Mouse (Mus musculus): Measurements from ENCODE around the gene Ifitm1.
"Not testable (repeated sequence)": the region's sequence is repeated elsewhere in the genome, so short reads cannot be mapped to it uniquely, and the experiment has no call there.

Gene Ifitm1

DNA sequence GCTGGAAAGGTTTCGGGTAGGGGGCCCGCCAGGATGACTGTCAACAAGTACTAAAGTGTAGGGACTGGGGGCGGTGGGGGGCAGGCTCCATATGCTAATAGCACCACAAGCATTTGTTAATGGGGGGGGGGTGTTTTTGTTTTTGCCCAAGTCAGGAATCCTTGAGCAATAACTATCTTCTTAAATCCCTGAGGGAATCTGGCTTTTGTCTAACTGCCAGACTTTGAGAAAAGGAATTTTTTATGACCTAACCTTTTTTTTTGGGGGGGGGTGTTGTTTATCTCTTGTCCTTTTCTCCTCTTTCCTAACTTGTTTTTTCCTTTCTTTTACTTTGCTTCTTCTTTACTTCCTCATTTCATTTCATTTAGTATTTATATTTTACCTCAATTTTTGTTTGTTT lies 8.4 kb downstream of the Ifitm1 start:
- no peak for DNase-seq (ENCODE audit: low read depth, low spot score)

DNA sequence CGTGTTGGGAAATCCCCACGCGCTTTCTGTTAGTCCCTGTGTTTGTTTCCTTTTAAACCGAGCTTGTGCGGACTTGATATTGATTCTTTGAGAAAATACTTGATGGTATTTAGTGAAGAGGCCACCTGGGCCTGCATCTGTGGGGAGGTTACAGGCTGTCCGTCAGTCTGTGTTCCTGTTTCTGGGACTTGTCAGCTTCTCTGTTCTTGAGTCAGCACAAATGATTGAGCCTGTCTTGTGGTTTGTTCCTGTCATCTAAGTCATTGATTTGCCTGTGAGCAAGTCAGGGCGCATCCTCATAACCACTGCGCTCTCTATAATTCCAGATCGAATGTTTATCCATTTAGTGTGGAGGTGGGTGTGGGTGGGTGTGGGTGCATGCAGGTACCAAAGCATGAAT lies 9.7 kb downstream of the Ifitm1 start:
- DNase-seq (ENCODE audit: low read depth, low spot score) = not testable (repeated sequence)

DNA sequence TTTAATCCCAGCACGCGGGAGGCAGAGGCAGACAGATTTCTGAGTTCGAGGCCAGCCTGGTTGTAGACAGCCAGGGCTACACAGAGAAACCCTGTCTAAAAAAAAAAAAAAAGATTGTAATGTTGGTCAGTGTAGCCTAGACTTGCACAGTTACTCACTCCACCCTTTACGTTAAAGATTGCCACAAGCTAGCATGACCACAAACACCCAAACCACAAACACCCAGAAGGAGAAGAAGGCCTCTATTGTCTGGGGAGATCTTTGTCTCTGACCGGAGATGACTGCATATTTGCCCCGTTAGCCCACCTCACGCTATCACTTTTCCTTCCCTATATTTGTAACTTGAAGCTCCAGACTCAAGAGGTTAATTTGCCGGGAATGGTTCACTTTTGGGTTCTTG lies 14.7 kb downstream of the Ifitm1 start:
- DNase-seq (ENCODE audit: low read depth, low spot score) = no peak

DNA sequence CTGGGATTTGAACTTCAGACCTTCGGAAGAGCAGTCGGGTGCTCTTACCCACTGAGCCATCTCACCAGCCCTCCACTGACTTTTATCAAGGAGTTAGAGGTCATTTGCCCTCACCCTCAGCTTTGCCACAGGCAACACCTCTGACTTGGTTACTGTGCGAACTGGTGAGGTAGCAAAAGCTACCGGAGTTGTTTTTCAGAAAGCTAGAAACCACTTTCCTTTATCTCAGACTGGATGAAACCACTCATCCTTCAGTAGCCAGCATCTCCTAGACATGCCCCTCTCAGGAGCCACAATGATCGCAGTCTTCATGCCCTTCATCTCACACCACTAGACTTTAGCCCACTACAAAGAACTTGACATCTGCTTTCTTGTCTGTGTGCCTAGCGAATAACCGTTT lies 15.9 kb downstream of the Ifitm1 start:
- no peak for DNase-seq (ENCODE audit: low read depth, low spot score)

DNA sequence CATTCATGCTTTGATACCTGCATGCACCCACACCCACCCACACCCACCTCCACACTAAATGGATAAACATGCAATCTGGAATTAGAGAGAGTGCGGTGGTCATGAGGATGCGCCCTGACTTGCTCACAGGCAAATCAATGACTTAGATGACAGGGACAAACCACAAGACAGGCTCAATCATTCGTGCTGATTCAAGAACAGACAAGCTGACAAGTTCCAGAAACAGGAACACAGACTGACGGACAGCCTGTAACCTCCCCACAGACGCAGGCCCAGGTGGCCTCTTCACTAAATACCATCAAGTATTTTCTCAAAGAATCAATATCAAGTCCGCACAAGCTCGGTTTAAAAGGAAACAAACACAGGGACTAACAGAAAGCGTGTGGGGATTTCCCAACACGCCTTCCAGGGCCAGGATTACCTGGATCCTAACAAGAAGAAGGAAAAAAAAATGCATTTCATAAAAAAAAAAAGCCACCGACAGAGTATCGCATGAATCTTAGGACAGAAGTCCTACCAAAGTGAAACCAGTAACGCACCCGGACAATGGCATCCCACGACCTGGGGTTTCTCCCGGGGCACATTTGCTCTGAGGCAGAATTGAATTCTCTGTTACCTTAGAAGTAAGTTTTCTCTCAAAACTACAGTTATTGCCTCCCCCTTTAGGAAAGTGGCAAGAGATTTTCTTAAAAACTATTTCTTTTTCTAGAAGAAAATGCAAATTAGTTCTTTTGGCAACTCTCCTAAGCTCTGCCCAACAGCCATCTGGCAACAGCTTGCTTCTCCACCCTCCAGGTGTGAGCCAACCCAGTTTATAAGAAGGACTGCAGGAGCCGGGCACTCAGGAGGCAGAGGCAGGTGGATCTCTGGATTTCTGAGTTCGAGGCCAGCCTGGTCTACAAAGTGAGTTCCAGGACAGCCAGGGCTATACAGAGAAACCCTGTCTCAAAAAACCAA lies 20.4 kb downstream of the Ifitm1 start:
- no peak for DNase-seq (ENCODE audit: low read depth, low spot score)

DNA sequence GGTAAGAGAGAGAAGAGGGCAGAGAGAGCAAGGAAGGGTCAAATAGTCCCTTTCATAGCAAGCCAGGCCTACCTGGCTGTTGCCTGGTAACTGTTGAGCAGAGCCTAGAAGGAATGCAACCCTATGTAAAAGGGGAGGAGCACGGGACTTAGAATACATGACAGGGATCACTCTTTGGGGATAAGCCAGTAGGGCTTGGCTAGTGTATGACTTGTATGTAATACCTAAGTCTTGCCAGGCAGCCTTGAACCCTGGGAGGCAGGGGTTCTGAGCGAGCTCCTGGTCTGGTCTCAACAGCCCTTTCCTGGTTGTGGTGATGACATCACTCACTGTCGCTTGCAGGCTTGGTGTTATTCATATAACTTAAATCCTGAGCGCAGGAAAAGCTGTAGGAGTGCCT lies 22.0 kb downstream of the Ifitm1 start:
- no peak for DNase-seq (ENCODE audit: low read depth, low spot score)

DNA sequence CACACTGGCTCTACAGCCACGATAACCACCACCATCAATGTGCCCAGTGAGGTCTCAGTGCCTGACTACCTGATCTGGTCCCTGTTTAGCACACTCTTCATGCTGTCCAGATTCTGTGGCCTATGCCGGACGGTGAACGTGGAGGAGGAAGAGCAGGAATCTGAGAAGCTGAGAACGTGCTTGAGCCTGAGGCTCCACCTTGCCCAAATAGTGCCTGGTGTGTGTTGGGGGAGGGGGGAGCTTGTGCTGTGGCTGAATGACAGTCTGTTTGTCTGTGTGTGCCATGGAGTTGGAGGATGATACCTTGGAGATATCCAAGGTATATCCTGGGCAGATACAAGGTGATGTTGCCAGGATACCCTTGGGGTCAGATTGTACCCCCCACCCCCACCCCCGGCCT lies 23.2 kb downstream of the Ifitm1 start:
- DNase-seq (ENCODE audit: low read depth, low spot score) = no peak

DNA sequence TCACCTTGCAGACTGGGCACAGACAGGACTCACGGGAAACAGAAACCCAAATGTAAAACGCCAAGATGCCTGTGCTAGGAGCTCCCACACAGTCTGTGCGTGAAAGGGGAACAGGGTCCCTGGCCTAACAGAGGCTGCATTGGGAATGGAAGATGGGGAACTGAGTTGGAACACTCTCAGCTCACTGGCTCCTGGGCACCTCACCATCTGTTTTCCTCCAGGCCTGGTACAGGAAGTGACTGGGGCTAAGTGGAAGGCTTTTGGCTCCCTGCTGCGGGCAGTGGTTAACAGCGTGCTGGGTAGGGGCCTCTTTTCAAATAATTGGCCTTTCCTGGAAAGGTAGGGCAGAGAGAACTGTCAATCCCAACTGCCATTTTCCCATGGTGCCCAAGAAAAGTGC lies 23.6 kb downstream of the Ifitm1 start:
- DNase-seq (ENCODE audit: low read depth, low spot score) = no peak

DNA sequence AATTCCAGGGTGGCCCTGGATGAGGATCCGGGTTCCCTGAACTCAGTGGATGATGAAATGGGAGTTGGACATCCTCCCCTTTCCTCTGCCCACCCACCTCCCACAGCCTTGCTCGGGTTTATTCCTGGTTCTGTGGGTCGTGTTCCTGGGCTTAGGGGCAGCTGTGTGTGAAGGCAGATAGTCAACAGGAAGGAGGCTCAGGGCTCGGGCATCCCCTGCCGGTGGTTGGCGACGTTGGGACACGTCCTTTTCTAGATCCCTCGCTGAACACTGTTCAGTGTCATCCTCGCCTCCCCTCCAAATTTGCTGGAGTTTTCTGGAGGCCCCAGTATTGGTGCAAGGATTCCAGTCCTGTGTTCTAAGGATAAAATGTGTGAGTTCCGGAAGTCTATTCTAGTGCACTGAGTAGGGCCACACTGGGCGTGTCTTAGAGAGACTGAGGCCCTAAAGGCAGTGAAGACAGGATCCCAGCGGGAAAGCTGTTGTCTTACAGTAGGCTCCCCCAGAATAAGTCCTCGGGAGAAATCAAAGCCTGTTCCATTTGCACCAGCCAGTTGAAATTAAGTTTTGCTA lies 24.2 kb downstream of the Ifitm1 start:
- no peak for DNase-seq (ENCODE audit: low read depth, low spot score)

DNA sequence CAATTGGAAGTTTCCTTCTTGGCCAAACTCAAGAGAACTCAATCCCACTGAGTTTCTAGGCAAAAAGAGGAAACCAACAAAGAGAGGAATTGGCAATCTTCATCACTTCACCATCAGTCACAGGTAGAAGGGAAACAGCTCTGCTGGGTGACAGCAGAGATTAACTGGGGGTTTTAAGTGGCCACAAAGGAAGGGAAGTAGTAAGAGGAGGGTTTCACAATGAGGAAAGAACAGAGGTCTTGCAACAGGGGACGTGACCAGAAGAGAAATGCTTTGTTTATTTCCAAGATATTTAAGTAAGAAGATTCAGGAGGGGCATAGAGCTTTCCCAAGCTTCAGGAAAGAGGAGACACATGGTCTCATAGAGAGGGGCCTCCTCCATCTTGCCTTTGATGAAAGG lies 30.8 kb downstream of the Ifitm1 start:
- no peak for DNase-seq (ENCODE audit: low read depth, low spot score)

DNA sequence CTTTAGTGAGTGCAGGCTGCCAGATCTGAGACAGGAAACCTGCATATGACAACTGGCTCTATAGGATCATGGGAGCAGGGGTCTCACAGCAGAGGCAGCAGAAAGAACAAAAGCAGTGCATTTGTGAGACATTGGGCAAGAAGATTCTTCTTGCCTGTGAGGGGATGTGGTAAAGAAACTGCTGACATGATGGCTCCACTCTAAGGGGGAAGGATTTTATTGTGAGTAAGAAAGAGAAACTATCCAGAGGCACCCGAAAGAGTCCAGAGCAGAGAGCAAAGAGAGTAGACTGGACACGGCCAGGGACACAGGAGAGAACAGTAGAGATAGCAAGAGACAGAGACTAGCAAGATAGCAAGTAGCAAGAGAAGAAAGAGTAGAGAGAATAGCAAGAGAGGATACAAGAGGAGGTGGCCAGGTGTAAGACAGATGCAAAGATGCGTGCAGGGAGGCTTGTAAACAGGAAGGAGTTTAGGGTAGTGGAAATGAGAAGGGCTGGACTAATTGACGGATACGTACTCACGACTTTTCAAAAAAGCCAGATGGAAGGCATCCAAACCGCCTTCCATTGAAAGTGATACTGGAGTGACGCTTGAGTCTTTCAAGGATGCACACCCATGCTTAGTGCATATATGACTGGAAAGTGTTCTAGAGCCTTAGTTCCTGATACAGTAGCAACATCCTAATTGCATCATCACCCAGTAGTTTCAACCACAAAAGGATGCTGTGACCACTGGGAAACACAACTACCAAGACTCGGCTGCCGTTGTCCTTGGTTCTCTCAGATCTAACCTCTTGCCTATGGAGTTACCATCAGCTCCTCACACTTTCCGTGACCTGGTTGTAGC lies 32.1 kb downstream of the Ifitm1 start:
- DNase-seq (ENCODE audit: low read depth, low spot score) = no peak

DNA sequence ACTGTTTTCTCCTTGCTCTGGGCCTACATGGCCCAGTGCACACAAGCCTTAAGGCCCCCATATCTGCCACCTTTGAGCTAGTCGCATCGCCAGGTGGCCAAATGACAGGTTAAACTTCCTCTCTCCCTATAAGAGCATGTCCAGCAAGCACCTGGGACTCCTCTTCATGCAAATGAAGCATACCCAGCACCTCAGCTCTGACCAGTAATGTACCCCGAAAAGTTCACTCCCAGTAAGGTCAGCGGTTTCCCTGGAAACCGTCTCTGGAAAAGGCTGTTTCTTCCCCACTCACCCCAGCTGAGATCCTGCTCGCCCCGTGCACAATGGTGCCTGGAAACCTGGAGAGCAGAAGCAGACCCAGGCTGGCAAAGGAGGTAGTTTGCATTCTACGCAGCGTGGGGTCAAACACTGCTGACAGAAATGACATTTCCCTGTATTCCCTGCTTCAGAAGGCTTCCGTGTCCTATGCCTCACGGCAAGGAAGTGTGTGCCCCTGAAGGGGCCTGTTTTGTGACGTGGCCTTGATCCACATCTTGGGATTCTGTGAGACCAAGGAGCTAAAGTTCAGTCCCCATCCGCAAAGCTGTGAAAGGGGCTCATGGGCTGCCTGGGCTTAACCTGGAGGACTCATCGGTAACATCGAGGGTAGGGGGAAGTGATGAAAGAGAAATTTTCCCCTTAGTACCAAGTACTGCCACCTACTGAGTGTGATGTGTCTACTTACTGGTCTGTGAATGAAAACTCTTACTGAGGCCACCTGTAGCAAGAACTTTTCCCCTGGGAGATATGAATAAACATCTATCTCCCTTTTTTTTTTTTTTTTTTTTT lies 34.1 kb downstream of the Ifitm1 start:
- DNase-seq (ENCODE audit: low read depth, low spot score) = no peak

DNA sequence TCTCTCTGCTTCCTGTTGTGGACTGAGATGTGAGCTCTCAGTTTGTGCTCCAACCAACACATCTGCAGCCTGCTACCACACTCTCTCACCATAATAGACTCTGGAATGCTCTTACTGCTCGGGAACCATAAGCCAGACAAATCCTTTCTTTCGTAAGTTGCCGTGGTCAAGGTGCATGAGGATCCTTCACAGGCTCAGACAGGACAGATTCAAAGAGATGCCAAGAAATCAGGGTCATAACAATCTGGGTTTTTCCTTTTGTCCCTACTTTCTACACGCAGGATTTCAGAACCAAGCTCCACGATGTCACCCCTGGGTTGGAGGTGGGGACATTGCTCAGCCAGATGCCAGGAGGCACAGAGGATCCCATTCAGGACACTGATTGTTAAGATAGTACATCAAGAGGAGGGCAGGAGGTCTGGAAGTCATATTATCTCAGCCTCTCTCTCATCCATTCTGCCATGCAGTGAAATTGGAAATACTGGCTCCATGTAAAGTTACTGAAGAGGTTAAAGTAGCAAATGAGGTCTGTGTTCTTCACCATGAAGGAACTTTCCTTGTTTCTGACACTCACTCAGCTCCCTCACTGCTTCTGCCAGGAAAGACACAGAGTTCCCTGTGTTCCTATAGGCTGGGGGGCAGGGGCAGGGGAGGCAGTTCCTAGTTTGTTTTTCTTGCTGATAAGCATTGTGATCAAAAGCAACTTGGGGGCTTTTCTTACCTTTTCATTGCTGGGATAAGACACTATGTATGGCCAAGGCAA lies 36.4 kb downstream of the Ifitm1 start:
- DNase-seq (ENCODE audit: low read depth, low spot score) = no peak

DNA sequence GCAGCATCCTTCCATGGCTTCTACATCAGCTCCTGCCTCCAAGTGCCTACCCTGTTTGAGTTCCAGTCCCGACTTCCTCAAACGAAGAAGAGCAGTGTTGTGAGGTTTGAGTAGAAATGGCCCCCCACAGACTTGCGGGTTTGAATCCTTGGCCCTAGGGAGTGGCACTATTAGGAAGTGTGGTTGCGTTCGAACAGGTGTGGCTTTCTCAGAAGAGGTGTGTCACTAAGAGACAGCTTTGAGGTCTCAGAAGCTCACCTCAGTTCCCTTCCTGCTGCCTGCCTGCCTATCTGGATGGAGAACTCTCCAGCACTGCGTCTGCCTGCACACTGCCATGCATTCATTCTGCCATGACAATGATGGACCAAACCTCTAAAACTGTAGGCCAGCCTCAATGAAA lies 39.4 kb downstream of the Ifitm1 start:
- no peak for DNase-seq (ENCODE audit: low read depth, low spot score)

DNA sequence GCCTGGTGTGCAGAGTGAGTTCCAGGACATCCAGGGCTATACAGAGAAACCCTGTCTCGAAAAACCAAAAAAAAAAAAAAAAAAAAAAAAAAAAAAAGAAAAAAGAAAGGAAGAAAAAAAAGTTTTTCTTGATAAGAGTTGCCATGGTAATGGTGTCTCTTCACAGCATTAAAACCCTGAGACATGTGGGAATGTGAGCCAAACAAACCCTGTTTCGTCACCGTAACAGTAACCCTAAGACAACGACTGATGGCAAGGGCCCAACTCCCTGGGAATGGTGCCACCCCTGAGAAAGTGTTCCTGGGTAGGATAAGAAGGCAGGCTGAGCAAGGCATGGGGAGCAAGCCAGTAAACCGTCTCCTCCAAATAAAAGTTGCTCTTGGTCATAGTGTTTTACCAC lies 39.9 kb downstream of the Ifitm1 start:
- no peak for DNase-seq (ENCODE audit: low read depth, low spot score)

DNA sequence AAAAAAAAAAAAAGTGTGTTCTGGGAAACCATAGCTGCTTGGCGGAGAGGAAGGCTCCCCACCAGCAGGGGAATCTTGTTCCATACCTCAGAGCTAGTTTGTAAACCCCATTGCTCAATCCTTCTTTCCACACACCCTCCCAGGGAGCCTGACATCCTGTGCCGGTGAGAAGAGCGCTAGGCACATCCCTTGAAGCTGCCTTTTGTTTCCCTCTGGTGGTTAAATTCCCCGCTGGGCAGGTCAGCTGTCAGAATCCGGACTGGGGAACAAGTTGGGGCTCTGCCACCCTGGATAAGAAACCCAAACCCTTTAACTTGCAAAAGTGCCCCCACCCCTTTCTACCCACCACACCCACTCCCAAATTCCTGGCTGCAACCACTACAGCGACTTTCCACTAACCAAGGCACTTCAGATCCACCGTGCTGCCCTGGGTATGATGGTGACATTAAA lies 41.3 kb downstream of the Ifitm1 start:
- DNase-seq (ENCODE audit: low read depth, low spot score) = no peak

DNA sequence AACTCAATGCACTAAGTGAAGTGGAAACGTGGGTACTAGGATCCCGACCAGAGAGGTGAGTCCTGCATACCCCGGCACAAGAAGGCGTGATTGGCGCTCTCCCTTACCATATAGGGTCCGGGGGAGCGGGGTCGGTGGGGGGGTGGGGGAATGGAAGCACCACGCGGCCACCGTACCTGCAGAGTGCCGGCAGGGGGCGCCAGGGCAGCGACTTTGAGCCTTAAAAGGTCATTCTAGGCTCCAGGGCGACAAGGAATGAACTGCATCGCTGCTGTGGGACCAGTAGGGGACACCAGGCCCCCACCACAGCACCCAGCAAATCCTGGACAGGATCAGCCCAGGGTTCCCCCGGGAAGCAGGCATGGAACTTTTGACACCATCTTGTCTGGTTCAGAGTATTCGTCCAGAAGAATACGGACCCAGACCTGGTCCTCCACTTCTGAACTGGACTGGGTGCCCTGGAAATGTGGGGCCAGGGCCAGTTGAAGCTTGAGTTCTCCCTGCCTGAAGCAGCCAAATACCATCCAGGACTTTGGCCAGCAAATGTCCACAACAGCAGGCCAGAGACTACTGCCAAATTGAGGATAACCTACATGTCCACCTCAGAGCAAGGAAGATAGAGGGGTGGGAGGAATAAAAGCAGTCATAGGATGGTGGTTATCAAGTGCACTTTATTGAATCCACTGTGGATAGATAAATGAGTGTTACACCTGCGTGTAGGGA lies 42.1 kb downstream of the Ifitm1 start:
- peak; percentile 46 for DNase-seq (ENCODE audit: low read depth, low spot score)

DNA sequence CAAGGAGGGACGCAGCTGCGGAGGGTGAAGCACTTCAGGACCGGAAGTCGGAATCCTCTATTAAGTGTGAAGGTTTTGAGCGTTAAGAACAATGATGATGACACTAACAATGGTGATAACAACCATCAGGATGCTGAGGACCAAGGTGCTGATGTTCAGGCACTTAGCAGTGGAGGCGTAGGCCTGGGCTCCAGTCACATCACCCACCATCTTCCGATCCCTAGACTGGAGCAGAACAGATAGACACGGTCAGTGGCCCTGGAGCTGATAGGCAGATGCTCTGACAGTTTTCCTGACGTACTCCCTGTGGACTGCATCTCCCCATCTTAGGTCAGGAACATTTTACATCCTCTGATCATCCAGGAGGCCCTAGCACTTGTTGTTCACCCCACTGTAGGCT lies 42.6 kb downstream of the Ifitm1 start:
- no peak for DNase-seq (ENCODE audit: low read depth, low spot score)

DNA sequence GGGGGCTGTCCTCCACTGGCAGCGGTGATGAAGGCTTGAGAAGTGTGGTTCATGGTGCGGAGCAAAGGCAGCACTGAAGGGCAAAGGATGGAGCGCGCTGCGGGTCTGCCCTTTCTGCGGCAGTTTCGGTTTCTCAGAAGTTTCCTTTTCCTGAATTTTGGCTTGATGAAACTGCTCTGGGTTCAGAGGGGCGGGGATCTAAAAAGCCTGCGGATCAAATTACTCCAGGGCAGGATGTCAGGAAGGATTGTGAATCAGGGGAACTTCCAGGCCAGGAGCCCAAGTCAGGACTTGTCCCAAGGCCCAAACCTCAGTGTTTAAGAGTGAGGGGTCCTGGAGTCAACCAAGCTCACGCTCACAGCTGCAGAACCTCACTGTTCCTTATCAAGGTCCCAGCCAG lies 43.6 kb downstream of the Ifitm1 start, which contains the start of gene Ifitm3:
Gene Ifitm3 (minus strand): TSS at position 178 of the 400 bp plus-strand sequence.
- DNase-seq (ENCODE audit: low read depth, low spot score) = no peak

DNA sequence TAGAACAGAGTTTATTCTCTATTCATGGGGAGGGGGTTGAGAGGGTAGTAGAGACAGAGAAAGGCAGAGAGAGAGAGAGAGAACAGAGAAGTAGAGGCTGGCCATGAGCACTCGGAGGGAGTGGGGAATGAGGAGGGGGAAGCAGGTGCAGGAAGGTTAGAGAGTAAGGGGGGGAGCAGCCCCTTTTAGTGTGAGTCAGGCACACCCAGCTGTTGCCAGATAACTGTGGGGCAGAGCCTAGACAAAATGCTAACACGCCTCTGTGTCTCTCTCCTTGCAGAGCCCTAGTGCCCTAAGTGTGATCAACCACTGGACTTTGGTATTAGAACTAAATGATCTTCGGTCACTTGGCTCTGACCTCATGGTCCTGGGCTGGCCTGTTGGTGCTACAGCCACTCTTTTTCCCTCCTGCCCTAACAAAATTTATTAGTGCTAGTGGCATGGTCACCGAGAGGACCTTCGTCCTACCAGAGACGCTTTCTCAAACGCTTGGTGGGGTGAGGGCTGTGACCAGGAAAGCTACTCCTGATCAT lies 44.3 kb downstream of the Ifitm1 start:
- DNase-seq (ENCODE audit: low read depth, low spot score) = no peak
